Mouse (Mus musculus) liver, adult 2 months (tissue): ENCODE measurements around the gene Sytl1. TPM values are rescaled to one million over a fixed set of nuclear protein-coding genes. Genes with fewer than 3 reads are reported as not detected.

Experiments used
- DNase-seq: peaks from one replicate; pipeline ENCODE4 v3.0.0-alpha.2; 2011; ENCODE audit warnings: low read depth, low spot score; ENCODE audit errors: extremely low read depth
- H3K27ac ChIP-seq: fragments of 200-500 bp; replicated peaks from 2 replicates; pipeline ENCODE4 v1.5.1; 2012; ENCODE audit warnings: low read depth, mild to moderate bottlenecking, control low read depth, inconsistent platforms, low read length; ENCODE audit not compliant: insufficient read depth
- H3K27me3 ChIP-seq: fragments of 200-500 bp; 2 replicates; pipeline ENCODE4 v1.6.1; 2012; ENCODE audit warnings: mild to moderate bottlenecking, moderate library complexity, low read length, inconsistent platforms; ENCODE audit not compliant: control insufficient read depth, insufficient read depth
- H3K36me3 ChIP-seq: fragments of 200-500 bp; 2 replicates; pipeline ENCODE4 v1.6.1; 2012; ENCODE audit warnings: low read length, inconsistent platforms; ENCODE audit not compliant: control insufficient read depth, insufficient read depth
- H3K4me1 ChIP-seq: fragments of 200-500 bp; 2 replicates; pipeline ENCODE4 v1.6.1; 2011; ENCODE audit warnings: low read length; ENCODE audit not compliant: control insufficient read depth, insufficient read depth
- H3K4me3 ChIP-seq: fragments of 200-500 bp; 2 replicates; pipeline ENCODE4 v1.5.1; 2011; ENCODE audit warnings: low read depth, mild to moderate bottlenecking, control low read depth, low read length, moderate library complexity; ENCODE audit not compliant: insufficient read depth
- H3K79me2 ChIP-seq: fragments of 200-500 bp; 2 replicates; pipeline ENCODE4 v1.6.1; 2012; ENCODE audit warnings: inconsistent platforms, mild to moderate bottlenecking, low read length, moderate library complexity; ENCODE audit not compliant: control insufficient read depth, insufficient read depth
- H3K9ac ChIP-seq: fragments of 200-500 bp; 2 replicates; pipeline ENCODE4 v1.6.1; 2012; ENCODE audit warnings: low read depth, mild to moderate bottlenecking, control low read depth, inconsistent platforms, low read length
- CTCF ChIP-seq: fragments of 200-500 bp; IDR thresholded peaks from 2 replicates; pipeline ENCODE4 v1.5.1; 2011; ENCODE audit warnings: low read depth, low read length, control low read depth
- POLR2A ChIP-seq: fragments of 200-500 bp; IDR thresholded peaks from 2 replicates; pipeline ENCODE4 v1.6.1; 2011; ENCODE audit warnings: low read length, control low read depth; ENCODE audit not compliant: insufficient read depth; ENCODE audit errors: extremely low read depth
- WGBS: fragments of 180-500 bp; shearing (Covaris S2); methylation state at CpG from one replicate; pipeline ENCODE4 v1.1.7; 2018; 5-methylcytosine and 5-hydroxymethylcytosine counted together
- polyA plus RNA-seq: library from polyadenylated mRNA; depleted of rRNA; stranded (reverse); fragments of >200 nt; gene quantifications from 2 replicates; pipeline ENCODE4 v1.2.3, GENCODE M21; 2012
- total RNA-seq: library from RNA; depleted of rRNA; stranded (reverse); fragments of >200 nt; gene quantifications from 2 replicates; pipeline ENCODE4 v1.2.3, GENCODE M21; 2014

Gene Sytl1
- total and polyA plus RNA-seq, 2 experiments = 2.9 to 4.2 TPM

DNA sequence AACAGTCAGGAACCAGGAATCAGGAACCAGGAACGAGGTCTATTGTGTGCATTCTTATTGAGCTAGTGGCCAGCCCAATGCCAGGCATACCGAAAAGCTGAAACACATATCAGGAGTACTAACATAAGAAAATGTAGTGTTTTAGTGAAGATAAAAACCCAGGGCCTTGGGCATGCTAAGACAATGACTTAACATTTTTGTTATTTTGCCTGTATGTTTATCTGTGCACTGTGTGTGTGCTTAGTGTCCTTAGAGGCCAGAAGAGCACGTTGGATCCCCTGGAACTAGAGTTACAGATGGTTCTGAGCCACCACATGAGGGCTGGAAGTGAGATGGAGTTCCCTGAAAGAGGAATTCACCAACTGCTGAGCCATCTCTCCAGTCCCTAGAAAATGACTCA is 22.4 kb upstream of the Sytl1 start:
- Histone ChIP-seq H3K4me1 (peaks cover 5% of the 10 kb centered on the region; the same call in 1 of the 2 replicates), H3K9ac (no peak overlapping the region), H3K36me3 (no peaks in the 10 kb centered on the region), H3K27me3 (no peaks in the 10 kb centered on the region), H3K4me3 (no peak overlapping the region), H3K27ac (no peak overlapping the region), H3K79me2 (no peaks in the 10 kb centered on the region)
- TF ChIP-seq CTCF (no peak), POLR2A (no peak)
- DNase-seq = no peak
- WGBS = 73% methylated on average over 3 of the region's 3 CpGs

DNA sequence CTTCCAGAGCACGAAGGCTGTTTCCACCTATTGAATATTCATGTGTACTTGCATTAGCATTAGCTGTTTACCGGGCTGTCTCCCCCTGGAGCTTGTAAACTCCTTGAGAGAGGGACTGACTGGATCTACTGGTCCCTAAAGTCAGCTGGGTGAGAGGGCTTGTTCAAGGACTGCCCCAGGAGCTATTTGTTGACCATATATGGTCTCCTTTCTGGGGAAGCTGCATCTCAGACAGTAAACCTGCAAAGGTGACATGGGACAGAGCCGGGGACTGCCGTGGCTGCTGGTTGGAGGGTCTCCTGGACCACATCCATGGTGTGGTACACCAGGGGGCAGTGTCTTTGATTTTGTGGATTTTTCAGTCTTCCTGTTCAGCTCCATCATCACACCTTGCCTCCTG is 19.7 kb upstream of the Sytl1 start:
- no peaks in the 10 kb centered on the region for H3K27me3 ChIP-seq
- no peak overlapping the region for H3K9ac ChIP-seq
- no peak for TF ChIP-seq CTCF
- no peak for TF ChIP-seq POLR2A
- no peak overlapping the region for H3K27ac ChIP-seq
- no peaks in the 10 kb centered on the region for H3K79me2 ChIP-seq
- peaks cover 5% of the 10 kb centered on the region; the same call in 1 of the 2 replicates for H3K4me1 ChIP-seq
- 66% methylated on average over 4 of the region's 4 CpGs for WGBS
- no peak for DNase-seq
- no peaks in the 10 kb centered on the region for H3K36me3 ChIP-seq
- H3K4me3 ChIP-seq = no peak overlapping the region

DNA sequence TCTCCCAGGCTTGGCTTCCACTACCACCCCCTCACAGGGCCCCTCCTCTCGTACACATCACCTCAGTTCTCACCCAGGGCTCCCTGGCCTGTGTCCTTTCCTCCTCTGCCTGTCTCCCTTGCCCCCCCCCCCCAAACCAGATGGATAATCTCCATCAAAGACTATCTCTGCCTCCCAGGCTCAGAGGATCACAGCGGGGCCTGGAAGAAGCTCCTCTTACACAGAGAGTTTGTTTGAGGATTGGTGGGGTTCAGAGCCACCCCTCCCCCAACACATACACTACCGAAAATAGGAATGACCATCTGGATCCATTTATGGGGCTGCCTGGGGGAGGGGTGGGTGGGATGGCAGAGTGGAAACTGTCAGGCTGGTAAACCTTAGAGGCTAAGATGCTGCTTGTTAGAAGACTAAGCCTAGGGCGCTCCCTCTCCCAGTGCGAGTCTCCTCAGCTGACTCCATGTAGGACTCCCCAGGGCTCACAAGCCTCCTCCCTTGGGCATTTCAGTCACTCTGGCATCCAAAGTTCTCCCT is 19.1 kb upstream of the Sytl1 start:
- H3K36me3 ChIP-seq = no peaks in the 10 kb centered on the region
- 72% methylated on average over 5 of the region's 5 CpGs for WGBS

DNA sequence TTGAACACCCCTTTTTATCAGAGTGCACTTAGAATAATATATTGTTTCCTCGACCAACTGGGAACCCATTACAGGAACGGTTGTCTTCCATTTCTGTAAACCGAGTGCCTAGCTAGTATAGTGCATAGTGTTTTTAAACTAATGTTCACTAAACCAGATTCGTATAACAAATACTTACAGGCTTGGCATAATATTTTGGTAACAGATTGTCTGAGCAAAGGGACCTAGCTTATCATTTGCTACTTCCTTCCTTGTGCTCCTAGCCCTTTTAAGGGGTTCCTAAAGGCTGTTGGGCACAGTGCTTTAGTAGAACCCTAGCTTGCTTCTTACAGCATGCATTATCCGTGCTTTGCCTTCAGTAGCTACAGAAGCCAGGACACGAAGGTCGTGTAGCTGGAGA is 18.6 kb upstream of the Sytl1 start:
- Histone ChIP-seq H3K79me2 (peaks cover 8% of the 10 kb centered on the region; the same call in 1 of the 2 replicates), H3K27me3 (no peaks in the 10 kb centered on the region), H3K27ac (no peak overlapping the region), H3K9ac (no peak overlapping the region), H3K4me3 (no peak overlapping the region), H3K4me1 (peaks cover 8% of the 10 kb centered on the region; the same call in 1 of the 2 replicates), H3K36me3 (no peaks in the 10 kb centered on the region)
- WGBS = 62% methylated on average over 7 of the region's 7 CpGs
- DNase-seq = no peak
- TF ChIP-seq CTCF (no peak), POLR2A (no peak)

More for the DNA sequence above, 19.1 kb upstream of the Sytl1 start:
- no peak for DNase-seq
- Histone ChIP-seq H3K27ac (no peak overlapping the region), H3K79me2 (peaks cover 4% of the 10 kb centered on the region; the same call in 1 of the 2 replicates), H3K9ac (no peak overlapping the region), H3K27me3 (no peaks in the 10 kb centered on the region), H3K4me3 (no peak overlapping the region), H3K4me1 (peaks cover 5% of the 10 kb centered on the region; the same call in 1 of the 2 replicates)
- TF ChIP-seq POLR2A (no peak), CTCF (no peak)

DNA sequence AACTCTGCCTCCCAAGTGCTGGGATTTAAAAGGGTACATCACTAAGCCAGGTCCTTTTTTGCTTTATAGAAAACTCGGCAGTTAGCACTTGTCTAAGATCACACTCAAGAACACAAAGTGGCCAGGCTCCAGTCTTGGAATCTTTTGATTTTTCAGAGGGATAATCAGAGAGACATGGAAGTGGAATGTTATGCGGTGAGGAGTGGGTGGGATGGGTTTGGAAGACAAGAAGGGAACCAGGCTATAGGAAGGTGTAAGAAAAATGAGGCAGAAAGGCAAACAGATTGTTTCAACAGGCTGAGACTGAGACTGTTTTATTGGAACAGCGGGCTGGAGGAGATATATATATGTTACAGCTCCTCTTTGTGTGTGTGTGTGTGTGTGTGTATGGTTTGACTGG is 15.6 kb upstream of the Sytl1 start:
- no peak for DNase-seq
- H3K27ac ChIP-seq = peak overlapping the region; percentile 68
- 86% methylated on average over 3 of the region's 3 CpGs for WGBS
- no peak for TF ChIP-seq CTCF
- TF ChIP-seq POLR2A = no peak
- H3K27me3 ChIP-seq = no peaks in the 10 kb centered on the region
- peaks cover 31% of the 10 kb centered on the region; the same call in 1 of the 2 replicates for H3K79me2 ChIP-seq
- peaks cover 3% of the 10 kb centered on the region for H3K4me1 ChIP-seq
- H3K4me3 ChIP-seq = no peak overlapping the region
- no peak overlapping the region; the same call in 1 of the 2 replicates for H3K9ac ChIP-seq
- no peaks in the 10 kb centered on the region for H3K36me3 ChIP-seq

DNA sequence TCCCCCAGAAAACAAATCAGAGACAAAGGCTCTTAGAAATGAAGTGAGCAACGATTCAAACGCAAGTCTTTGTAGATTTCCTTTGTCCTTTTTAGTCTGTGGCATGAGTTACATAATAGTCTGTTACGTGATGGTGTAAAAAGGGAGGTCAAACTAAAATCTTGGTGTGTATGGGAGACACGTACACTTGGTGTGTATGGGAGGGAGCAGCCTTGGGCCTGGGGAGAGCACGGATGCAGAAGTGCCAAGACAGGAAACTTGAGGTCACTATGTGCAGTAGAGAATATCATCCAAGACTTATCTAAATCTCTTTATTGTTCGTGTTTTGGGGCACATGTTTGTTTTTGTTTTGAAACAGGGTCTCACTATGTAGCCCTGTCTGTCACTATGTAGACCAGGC is 15.2 kb upstream of the Sytl1 start:
- Histone ChIP-seq H3K9ac (peak overlapping the region; percentile 12; the same call in 1 of the 2 replicates), H3K27ac (peak overlapping the region; percentile 68), H3K4me3 (peak overlapping the region; percentile 91), H3K27me3 (no peaks in the 10 kb centered on the region), H3K36me3 (no peaks in the 10 kb centered on the region), H3K4me1 (peaks cover 3% of the 10 kb centered on the region), H3K79me2 (peaks cover 33% of the 10 kb centered on the region; the same call in 1 of the 2 replicates)
- no peak for TF ChIP-seq CTCF
- no peak for TF ChIP-seq POLR2A
- WGBS = under 1% methylated on average over 6 of the region's 6 CpGs
- no peak for DNase-seq
